Mouse (Mus musculus) cortical plate, adult 2 months (tissue): ENCODE results near the gene Git2. TPM values are rescaled to one million over a fixed set of nuclear protein-coding genes. Genes with fewer than 3 reads are reported as not detected.
A peak's percentile ranks its signal among the peaks of the same experiment; 100 is the strongest.

ENCODE experiments used
- H3K27ac ChIP-seq: fragments of 200-500 bp; 2 replicates; pipeline ENCODE4 v1.5.1; 2012; ENCODE audit warnings: low read length, control low read depth, inconsistent platforms; ENCODE audit not compliant: insufficient read depth
- H3K4me1 ChIP-seq: fragments of 200-500 bp; 2 replicates; pipeline ENCODE4 v1.6.1; 2011; ENCODE audit warnings: low read length; ENCODE audit not compliant: control insufficient read depth, insufficient read depth
- H3K4me3 ChIP-seq: fragments of 200-500 bp; 2 replicates; pipeline ENCODE4 v1.5.1; 2011; ENCODE audit warnings: mild to moderate bottlenecking, low read length, control low read depth; ENCODE audit not compliant: insufficient read depth
- CTCF ChIP-seq: fragments of 200-500 bp; IDR thresholded peaks from 2 replicates; pipeline ENCODE4 v1.5.1; 2011; ENCODE audit warnings: mild to moderate bottlenecking, control low read depth, low read length; ENCODE audit not compliant: insufficient read depth; ENCODE audit errors: extremely low read depth
- POLR2A ChIP-seq: fragments of 200-500 bp; IDR thresholded peaks from 2 replicates; pipeline ENCODE4 v1.6.1; 2011; ENCODE audit warnings: mild to moderate bottlenecking, low read length, control low read depth; ENCODE audit not compliant: insufficient read depth; ENCODE audit errors: extremely low read depth
- polyA plus RNA-seq: library from polyadenylated mRNA; depleted of rRNA; stranded (reverse); fragments of >200 nt; gene quantifications from 2 replicates; pipeline ENCODE4 v1.2.3, GENCODE M21; 2012

Git2 gene
- polyA plus RNA-seq, 1 experiment, result 44.0 TPM

GRCm38 (mm10) chr5:114690633-114691567, 84.4 kb downstream of the Git2 start, which contains the start of gene Gltp:
Gene Gltp, minus strand, starts transcription at chr5:114690984.
- Histone ChIP-seq H3K4me1 (peaks cover 7% of the 10 kb centered on the region), H3K4me3 (peak within 1 kb of the TSS; percentile 65), H3K27ac (peak within 1 kb of the TSS; percentile 85; the same call in 1 of the 2 replicates)
- TF ChIP-seq POLR2A (no peak), CTCF (no peak)

- Histone ChIP-seq H3K27ac (no peak overlapping the region), H3K4me1 (peaks cover 7% of the 10 kb centered on the region), H3K4me3 (peak overlapping the region; percentile 65)
- no peak for TF ChIP-seq POLR2A
- TF ChIP-seq CTCF, result no peak
Measured at GRCm38 (mm10) chr5:114689700-114690366, 85.5 kb downstream of the Git2 start.

GRCm38 (mm10) chr5:114688703-114689102, 86.6 kb downstream of the Git2 start:
- Histone ChIP-seq H3K4me1 (peaks cover 7% of the 10 kb centered on the region), H3K4me3 (no peak overlapping the region; the same call in 1 of the 2 replicates), H3K27ac (peak overlapping the region; percentile 63; the same call in 1 of the 2 replicates)
- no peak for TF ChIP-seq POLR2A
- no peak for TF ChIP-seq CTCF

GRCm38 (mm10) chr5:114687901-114688300, 87.4 kb downstream of the Git2 start:
- no peak overlapping the region for H3K4me3 ChIP-seq
- no peak overlapping the region for H3K27ac ChIP-seq
- H3K4me1 ChIP-seq, result peaks cover 7% of the 10 kb centered on the region
- TF ChIP-seq POLR2A, result no peak
- no peak for TF ChIP-seq CTCF

GRCm38 (mm10) chr5:114686726-114687210, 88.5 kb downstream of the Git2 start:
- TF ChIP-seq POLR2A (no peak), CTCF (no peak)
- peaks cover 7% of the 10 kb centered on the region for H3K4me1 ChIP-seq

GRCm38 (mm10) chr5:114685986-114686385, 89.3 kb downstream of the Git2 start:
- no peak overlapping the region for H3K27ac ChIP-seq
- H3K4me1 ChIP-seq, result peaks cover 5% of the 10 kb centered on the region; the same call in 1 of the 2 replicates
- TF ChIP-seq CTCF, result no peak
- TF ChIP-seq POLR2A, result no peak
- H3K4me3 ChIP-seq, result no peak overlapping the region

More at GRCm38 (mm10) chr5:114686726-114687210, 88.5 kb downstream of the Git2 start:
- Histone ChIP-seq H3K27ac (no peak overlapping the region), H3K4me3 (no peak overlapping the region)

- no peak for TF ChIP-seq CTCF
- TF ChIP-seq POLR2A, result no peak
- no peak overlapping the region for H3K4me3 ChIP-seq
- H3K27ac ChIP-seq, result no peak overlapping the region
- no peaks in the 10 kb centered on the region for H3K4me1 ChIP-seq
Measured at GRCm38 (mm10) chr5:114681717-114682116, 93.6 kb downstream of the Git2 start.

GRCm38 (mm10) chr5:114680676-114681285, 94.5 kb downstream of the Git2 start:
- Histone ChIP-seq H3K4me1 (no peaks in the 10 kb centered on the region), H3K4me3 (no peak overlapping the region), H3K27ac (0 out of 2 replicates have a peak overlapping the region, but pooled peaks have one; percentile 17)
- TF ChIP-seq CTCF (no peak), POLR2A (no peak)
